Mouse (Mus musculus): ENCODE data around the gene Hist1h3b. TPM values are rescaled to one million over a fixed set of nuclear protein-coding genes. Genes with fewer than 3 reads are reported as not detected.
"Not testable (repeated sequence)": the region's sequence is repeated elsewhere in the genome, so short reads cannot be mapped to it uniquely, and the experiment has no call there.

Gene Hist1h3b
- polyA plus RNA-seq, 1 experiment from 2014 or later = 12.5 TPM

DNA sequence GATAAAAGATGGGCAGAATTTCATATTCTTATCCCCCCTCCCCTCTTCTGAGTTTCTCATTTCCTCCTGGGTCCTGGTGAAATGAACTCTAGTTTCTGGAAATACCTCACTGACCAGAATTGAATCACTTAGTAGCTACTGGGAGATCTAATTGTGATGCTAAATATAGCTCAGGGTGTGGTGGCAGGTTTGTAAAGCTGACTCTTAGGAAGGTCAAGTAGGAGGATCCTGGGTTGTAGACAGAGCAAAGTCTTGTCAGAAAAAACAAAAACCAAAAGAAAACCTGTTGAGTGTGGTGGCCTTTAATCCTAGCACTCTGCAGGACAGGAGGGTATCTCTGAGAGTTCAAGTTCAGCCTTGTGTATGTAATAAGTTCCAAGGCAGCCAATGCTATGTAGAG is 10.1 kb upstream of the Hist1h3b start:
- Histone ChIP-seq H3K4me1 (ENCODE audit: control insufficient read depth, insufficient read depth, low read length) (peaks cover 13% of the 10 kb centered on the region; the same call in 1 of the 2 replicates), H3K4me2 (replicated peaks; ENCODE audit: low read depth, low read length) (no peak overlapping the region), H3K9me3 (ENCODE audit: control insufficient read depth, low read length) (no peaks in the 10 kb centered on the region), H3K36me3 (ENCODE audit: control insufficient read depth, insufficient read depth, low read length) (no peaks in the 10 kb centered on the region), H3K9ac (ENCODE audit: low read depth, low read length) (no peak overlapping the region), H3K27ac (ENCODE audit: low read depth, low read length) (no peak overlapping the region), H3K27me3 (ENCODE audit: control insufficient read depth, insufficient read depth, low read length) (no peaks in the 10 kb centered on the region), H3K4me3 (ENCODE audit: low read length) (no peak overlapping the region)
- no peak for ATAC-seq (ENCODE audit: low FRiP score, low TSS enrichment)

DNA sequence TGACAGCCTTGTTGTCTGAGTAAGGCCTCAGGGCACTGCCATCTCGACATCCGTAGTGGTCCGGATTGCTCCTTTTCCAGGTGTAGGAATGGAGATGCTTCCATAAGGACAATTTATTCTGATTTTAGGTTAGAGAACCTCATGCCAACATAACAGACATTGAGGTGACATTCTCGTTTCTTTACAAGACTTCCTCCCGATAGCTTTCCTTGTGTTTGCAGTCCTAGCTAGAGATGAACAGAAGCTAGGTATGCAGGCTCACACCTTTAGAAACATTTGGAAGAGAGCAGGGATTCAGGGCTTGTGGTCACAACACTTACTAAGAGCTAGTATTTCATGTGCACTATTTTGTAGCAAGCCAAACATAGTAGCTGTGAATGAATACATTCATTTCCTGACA is 8.9 kb upstream of the Hist1h3b start:
- H3K4me2 ChIP-seq (replicated peaks; ENCODE audit: low read depth, low read length) = no peak overlapping the region
- no peak overlapping the region for H3K9ac ChIP-seq (ENCODE audit: low read depth, low read length)
- H3K36me3 ChIP-seq (ENCODE audit: control insufficient read depth, insufficient read depth, low read length) = no peaks in the 10 kb centered on the region
- H3K27ac ChIP-seq (ENCODE audit: low read depth, low read length) = no peak overlapping the region
- WGBS = 88% methylated on average over 5 of the region's 5 CpGs
- H3K9me3 ChIP-seq (ENCODE audit: control insufficient read depth, low read length) = no peaks in the 10 kb centered on the region
- H3K27me3 ChIP-seq (ENCODE audit: control insufficient read depth, insufficient read depth, low read length) = no peaks in the 10 kb centered on the region
- H3K4me3 ChIP-seq (ENCODE audit: low read length) = no peak overlapping the region
- no peak for ATAC-seq (ENCODE audit: low FRiP score, low TSS enrichment)
- peaks cover 17% of the 10 kb centered on the region; the same call in 1 of the 2 replicates for H3K4me1 ChIP-seq (ENCODE audit: control insufficient read depth, insufficient read depth, low read length)

DNA sequence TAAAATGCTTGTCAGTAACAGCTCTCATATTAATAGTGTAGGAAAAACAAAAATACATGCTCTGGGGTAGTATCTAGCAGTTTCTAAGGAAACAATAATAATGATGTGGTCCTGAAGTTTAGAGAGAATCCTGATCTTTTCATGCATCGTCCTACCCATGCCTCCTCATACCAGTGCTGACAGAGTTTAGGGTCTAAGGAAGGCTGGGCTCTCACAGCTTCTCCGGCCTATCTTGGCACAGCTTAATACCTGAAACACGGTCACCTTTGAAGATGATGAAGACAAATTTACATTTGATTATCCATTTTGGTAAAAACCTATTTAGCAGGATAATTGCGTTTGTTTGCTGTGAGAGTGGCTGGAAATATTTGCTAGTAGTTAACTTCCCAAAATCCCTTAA is 8.1 kb upstream of the Hist1h3b start:
- Histone ChIP-seq H3K9ac (ENCODE audit: low read depth, low read length) (peak overlapping the region; percentile 75), H3K27ac (ENCODE audit: low read depth, low read length) (peak overlapping the region; percentile 98; the same call in 1 of the 2 replicates), H3K9me3 (ENCODE audit: control insufficient read depth, low read length) (no peaks in the 10 kb centered on the region), H3K4me3 (ENCODE audit: low read length) (peak overlapping the region; percentile 41), H3K36me3 (ENCODE audit: control insufficient read depth, insufficient read depth, low read length) (no peaks in the 10 kb centered on the region), H3K27me3 (ENCODE audit: control insufficient read depth, insufficient read depth, low read length) (no peaks in the 10 kb centered on the region), H3K4me1 (ENCODE audit: control insufficient read depth, insufficient read depth, low read length) (peaks cover 21% of the 10 kb centered on the region; the same call in 1 of the 2 replicates), H3K4me2 (replicated peaks; ENCODE audit: low read depth, low read length) (peak overlapping the region; percentile 67)
- WGBS = 48% methylated on average over 4 of the region's 4 CpGs
- ATAC-seq (ENCODE audit: low FRiP score, low TSS enrichment) = no peak

DNA sequence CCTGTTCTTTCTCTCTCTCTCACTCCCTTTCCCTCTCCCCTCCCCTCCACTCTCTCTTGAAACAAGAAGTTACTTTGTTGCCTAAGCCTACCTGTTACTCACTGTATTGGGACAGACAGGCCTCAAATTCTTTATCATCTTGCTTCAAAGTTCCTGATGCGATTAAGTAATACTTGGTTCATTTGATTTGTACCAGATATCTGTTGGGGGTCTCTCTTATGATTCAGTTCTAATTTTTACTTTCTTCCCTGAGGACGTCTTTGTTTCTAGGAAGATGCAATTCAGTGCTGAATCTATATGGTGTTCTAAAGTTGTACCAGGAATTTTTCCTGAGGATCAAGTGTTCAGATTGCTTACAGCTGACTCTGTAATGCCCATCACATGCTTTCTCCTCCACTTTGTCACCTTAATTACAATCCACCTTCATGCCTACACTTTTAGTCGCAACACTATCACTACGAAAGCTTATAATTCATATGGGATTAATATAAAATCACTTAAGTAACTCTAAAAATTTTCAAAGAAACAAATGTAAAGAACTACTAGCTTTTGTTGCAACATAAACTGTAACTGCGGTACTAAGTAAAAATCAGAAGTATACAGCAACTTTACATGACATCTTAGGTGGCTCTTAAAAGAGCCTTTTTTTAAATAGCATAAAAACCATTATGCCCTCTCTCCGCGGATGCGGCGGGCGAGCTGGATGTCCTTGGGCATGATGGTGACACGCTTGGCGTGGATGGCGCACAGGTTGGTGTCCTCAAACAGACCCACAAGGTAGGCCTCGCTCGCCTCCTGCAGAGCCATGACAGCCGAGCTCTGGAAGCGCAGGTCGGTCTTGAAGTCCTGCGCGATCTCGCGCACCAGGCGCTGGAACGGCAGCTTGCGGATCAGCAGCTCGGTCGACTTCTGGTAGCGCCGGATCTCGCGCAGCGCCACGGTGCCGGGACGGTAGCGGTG is 7.4 kb upstream of the Hist1h3b start:
- no peaks in the 10 kb centered on the region for H3K9me3 ChIP-seq (ENCODE audit: control insufficient read depth, low read length)
- H3K4me1 ChIP-seq (ENCODE audit: control insufficient read depth, insufficient read depth, low read length) = peaks cover 21% of the 10 kb centered on the region; the same call in 1 of the 2 replicates
- ATAC-seq (ENCODE audit: low FRiP score, low TSS enrichment) = no peak
- H3K4me2 ChIP-seq (replicated peaks; ENCODE audit: low read depth, low read length) = peak overlapping the region; percentile 67
- no peaks in the 10 kb centered on the region for H3K27me3 ChIP-seq (ENCODE audit: control insufficient read depth, insufficient read depth, low read length)
- WGBS = 2% methylated on average over 13 of the region's 36 CpGs
- H3K27ac ChIP-seq (ENCODE audit: low read depth, low read length) = peak overlapping the region; percentile 98
- H3K9ac ChIP-seq (ENCODE audit: low read depth, low read length) = peak overlapping the region; percentile 75
- H3K36me3 ChIP-seq (ENCODE audit: control insufficient read depth, insufficient read depth, low read length) = no peaks in the 10 kb centered on the region
- H3K4me3 ChIP-seq (ENCODE audit: low read length) = peak overlapping the region; percentile 41

DNA sequence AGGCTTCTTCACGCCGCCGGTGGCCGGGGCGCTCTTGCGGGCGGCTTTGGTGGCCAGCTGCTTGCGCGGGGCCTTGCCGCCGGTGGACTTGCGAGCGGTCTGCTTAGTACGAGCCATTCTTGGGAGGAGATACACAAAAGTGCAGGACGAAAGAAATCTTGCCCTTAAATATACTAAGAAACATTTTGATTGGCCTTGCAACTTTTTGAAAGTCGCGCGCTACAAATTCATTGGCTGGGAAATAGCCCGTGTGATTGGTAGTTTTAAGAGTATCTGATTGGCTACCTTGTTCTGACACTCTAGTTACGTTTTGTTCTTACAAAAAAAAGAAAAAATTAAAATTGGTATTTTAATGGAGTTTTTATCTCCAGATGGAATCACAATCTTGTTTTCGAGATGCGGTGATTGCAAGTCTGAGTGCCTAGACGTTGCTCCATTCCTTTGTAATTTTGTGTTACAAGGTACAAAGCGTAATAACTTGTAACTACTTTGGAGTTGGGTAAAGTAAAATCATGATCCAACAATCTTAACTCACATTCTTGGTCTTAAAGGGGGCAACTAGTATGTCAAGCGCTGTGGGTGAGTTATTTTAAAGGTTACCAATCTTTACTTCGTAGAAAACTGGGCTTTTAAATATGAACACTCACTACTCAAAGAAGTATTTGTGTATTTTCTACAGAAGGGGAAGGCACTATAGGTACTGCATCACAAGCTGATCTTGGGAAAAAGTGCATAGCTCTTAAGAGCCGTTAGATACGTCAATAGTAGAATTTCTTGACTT is 6.5 kb upstream of the Hist1h3b start, which contains the start of gene Hist1h3c:
Gene Hist1h3c (minus strand): TSS at position 222 of the 781 bp plus-strand sequence.
- peak within 1 kb of the TSS; percentile 67 for H3K4me2 ChIP-seq (replicated peaks; ENCODE audit: low read depth, low read length)
- H3K4me3 ChIP-seq (ENCODE audit: low read length) = peak within 1 kb of the TSS; percentile 45
- H3K4me1 ChIP-seq (ENCODE audit: control insufficient read depth, insufficient read depth, low read length) = peaks cover 18% of the 10 kb centered on the region; the same call in 1 of the 2 replicates
- H3K27ac ChIP-seq (ENCODE audit: low read depth, low read length) = peak within 1 kb of the TSS; percentile 98
- peak; percentile 75 for ATAC-seq (ENCODE audit: low FRiP score, low TSS enrichment)
- H3K27me3 ChIP-seq (ENCODE audit: control insufficient read depth, insufficient read depth, low read length) = no peaks in the 10 kb centered on the region
- no peaks in the 10 kb centered on the region for H3K36me3 ChIP-seq (ENCODE audit: control insufficient read depth, insufficient read depth, low read length)
- H3K9me3 ChIP-seq (ENCODE audit: control insufficient read depth, low read length) = no peaks in the 10 kb centered on the region
- peak within 1 kb of the TSS; percentile 75 for H3K9ac ChIP-seq (ENCODE audit: low read depth, low read length)
- WGBS = 1% methylated on average over 21 of the region's 28 CpGs

DNA sequence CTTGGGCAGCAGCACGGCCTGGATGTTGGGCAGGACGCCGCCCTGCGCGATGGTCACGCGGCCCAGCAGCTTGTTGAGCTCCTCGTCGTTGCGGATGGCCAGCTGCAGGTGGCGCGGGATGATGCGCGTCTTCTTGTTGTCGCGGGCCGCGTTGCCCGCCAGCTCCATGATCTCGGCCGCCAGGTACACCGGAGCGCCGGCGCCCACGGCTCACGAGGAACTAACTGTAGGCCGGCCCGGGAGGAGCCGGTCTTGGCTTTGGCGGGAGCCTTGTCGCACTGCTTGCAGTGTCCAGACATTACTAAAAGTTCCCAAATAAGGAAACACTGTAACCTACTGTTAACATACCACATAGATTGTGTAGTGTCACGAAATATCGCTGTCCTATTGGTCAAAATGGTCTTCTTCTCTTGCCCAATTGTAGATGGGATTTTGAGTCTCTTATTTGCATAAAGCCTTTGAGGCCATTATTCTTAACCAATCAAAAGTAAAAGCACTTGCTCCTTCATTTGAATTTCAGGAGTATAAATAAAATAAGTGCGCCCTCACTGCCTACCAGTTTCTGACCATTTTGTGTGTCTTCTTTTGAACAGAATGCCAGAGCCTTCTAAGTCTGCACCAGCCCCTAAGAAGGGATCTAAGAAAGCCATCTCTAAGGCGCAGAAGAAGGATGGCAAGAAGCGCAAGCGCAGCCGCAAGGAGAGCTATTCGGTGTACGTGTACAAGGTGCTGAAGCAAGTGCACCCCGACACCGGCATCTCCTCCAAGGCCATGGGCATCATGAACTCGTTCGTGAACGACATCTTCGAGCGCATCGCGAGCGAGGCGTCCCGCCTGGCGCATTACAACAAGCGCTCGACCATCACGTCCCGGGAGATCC is 5.6 kb upstream of the Hist1h3b start, which contains the start of gene Hist1h2bb:
Gene Hist1h2bb (plus strand): TSS at position 534 of the 880 bp plus-strand sequence.
- not testable (repeated sequence) for H3K27me3 ChIP-seq (ENCODE audit: control insufficient read depth, insufficient read depth, low read length)

DNA sequence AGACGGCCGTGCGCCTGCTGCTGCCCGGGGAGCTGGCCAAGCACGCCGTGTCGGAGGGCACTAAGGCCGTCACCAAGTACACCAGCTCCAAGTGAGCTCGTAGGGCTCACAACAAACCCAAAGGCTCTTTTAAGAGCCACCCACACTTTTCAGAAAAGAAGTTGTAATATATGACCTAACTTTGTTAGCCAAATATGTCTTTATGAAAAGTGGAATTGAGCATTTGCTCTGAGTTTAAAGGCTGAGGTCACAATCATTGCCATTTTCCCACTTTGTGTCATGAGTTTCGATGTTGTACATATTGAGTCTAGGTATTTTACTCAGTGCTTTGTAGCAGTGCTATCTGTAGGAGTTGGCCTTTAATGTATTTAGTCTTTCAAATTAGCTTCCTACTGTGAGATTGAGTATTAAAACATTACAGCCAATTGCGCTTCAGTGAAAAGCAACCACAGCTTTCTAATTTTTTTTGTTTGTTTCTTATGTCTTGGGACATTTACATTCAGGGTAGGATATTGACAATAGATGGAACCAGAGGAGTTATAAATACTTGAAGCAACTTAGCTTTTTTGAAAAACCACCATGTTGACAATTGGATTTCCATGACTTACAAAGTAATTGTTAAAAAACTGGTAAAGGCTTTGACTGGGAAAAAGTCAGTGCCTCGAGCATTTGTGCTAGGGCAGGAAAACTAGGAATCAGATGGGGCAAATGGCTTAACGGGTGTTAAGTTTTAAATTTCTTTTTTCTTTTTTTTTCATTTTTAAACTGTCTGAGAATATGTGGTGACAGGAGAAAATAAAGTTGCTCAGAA is 4.8 kb upstream of the Hist1h3b start:
- peaks cover 14% of the 10 kb centered on the region; the same call in 1 of the 2 replicates for H3K4me1 ChIP-seq (ENCODE audit: control insufficient read depth, insufficient read depth, low read length)
- WGBS = 6% methylated on average over 10 of the region's 13 CpGs

More for the DNA sequence above, 5.6 kb upstream of the Hist1h3b start, which contains the start of gene Hist1h2bb:
- Histone ChIP-seq H3K4me1 (ENCODE audit: control insufficient read depth, insufficient read depth, low read length) (peaks cover 14% of the 10 kb centered on the region; the same call in 1 of the 2 replicates), H3K9ac (ENCODE audit: low read depth, low read length) (peak within 1 kb of the TSS; percentile 73), H3K4me2 (replicated peaks; ENCODE audit: low read depth, low read length) (peak within 1 kb of the TSS; percentile 67), H3K27ac (ENCODE audit: low read depth, low read length) (peak within 1 kb of the TSS; percentile 98), H3K4me3 (ENCODE audit: low read length) (peak within 1 kb of the TSS; percentile 45)
- ATAC-seq (ENCODE audit: low FRiP score, low TSS enrichment) = peak; percentile 95
- H3K36me3 ChIP-seq (ENCODE audit: control insufficient read depth, insufficient read depth, low read length); H3K9me3 ChIP-seq (ENCODE audit: control insufficient read depth, low read length): not testable (repeated sequence)
- WGBS = under 1% methylated on average over 37 of the region's 58 CpGs

More for the DNA sequence above, 4.8 kb upstream of the Hist1h3b start:
- peak overlapping the region; percentile 56 for H3K9ac ChIP-seq (ENCODE audit: low read depth, low read length)
- no peaks in the 10 kb centered on the region for H3K27me3 ChIP-seq (ENCODE audit: control insufficient read depth, insufficient read depth, low read length)
- H3K36me3 ChIP-seq (ENCODE audit: control insufficient read depth, insufficient read depth, low read length) = no peaks in the 10 kb centered on the region
- ATAC-seq (ENCODE audit: low FRiP score, low TSS enrichment) = 0 out of 2 replicates have a peak, but pooled peaks have one; percentile 1
- H3K4me3 ChIP-seq (ENCODE audit: low read length) = peak overlapping the region; percentile 45
- H3K9me3 ChIP-seq (ENCODE audit: control insufficient read depth, low read length) = no peaks in the 10 kb centered on the region
- peak overlapping the region; percentile 67 for H3K4me2 ChIP-seq (replicated peaks; ENCODE audit: low read depth, low read length)
- H3K27ac ChIP-seq (ENCODE audit: low read depth, low read length) = peak overlapping the region; percentile 98
